Mouse (Mus musculus) adrenal gland (tissue): Measurements from ENCODE around the gene Paics.
"Not testable (repeated sequence)": the region's sequence is repeated elsewhere in the genome, so short reads cannot be mapped to it uniquely, and the experiment has no call there.

ENCODE experiments used
- intact Hi-C: fragments of 180-260 bp; cut with DNase I; formaldehyde crosslinking; loops from one replicate; pipeline ENCODE4 v1.15.1; 2025
- long read RNA-seq, 2 experiments: library from polyadenylated mRNA; unstranded; transcript quantifications; one replicate each; pipeline ENCODE4 v2.0.0; 2020; ENCODE audit warnings: borderline replicate concordance in 1 of 2; ENCODE audit not compliant: insufficient replicate concordance in 1 of 2

Gene Paics
- long read RNA-seq, experiment 1, transcript Paics-201 (9 exons, 2,482 nt), result major isoform, 190 of 232 reads
- long read RNA-seq, experiment 1, transcript Paics-203 (10 exons, 2,345 nt), result minor isoform, 12 of 232 reads
- long read RNA-seq, experiment 1, partial matches to known transcripts, result 11 of 232 reads
- long read RNA-seq, experiment 1, other reads (novel, unspliced or antisense), result 14 of 232 reads
- long read RNA-seq, experiment 2, transcript Paics-201 (9 exons, 2,482 nt), result major isoform, 156 of 194 reads
- long read RNA-seq, experiment 2, transcript Paics-203 (10 exons, 2,345 nt), result minor isoform, 7 of 194 reads
- long read RNA-seq, experiment 2, partial matches to known transcripts, result 12 of 194 reads
- long read RNA-seq, experiment 2, other reads (novel, unspliced or antisense), result 14 of 194 reads

DNA sequence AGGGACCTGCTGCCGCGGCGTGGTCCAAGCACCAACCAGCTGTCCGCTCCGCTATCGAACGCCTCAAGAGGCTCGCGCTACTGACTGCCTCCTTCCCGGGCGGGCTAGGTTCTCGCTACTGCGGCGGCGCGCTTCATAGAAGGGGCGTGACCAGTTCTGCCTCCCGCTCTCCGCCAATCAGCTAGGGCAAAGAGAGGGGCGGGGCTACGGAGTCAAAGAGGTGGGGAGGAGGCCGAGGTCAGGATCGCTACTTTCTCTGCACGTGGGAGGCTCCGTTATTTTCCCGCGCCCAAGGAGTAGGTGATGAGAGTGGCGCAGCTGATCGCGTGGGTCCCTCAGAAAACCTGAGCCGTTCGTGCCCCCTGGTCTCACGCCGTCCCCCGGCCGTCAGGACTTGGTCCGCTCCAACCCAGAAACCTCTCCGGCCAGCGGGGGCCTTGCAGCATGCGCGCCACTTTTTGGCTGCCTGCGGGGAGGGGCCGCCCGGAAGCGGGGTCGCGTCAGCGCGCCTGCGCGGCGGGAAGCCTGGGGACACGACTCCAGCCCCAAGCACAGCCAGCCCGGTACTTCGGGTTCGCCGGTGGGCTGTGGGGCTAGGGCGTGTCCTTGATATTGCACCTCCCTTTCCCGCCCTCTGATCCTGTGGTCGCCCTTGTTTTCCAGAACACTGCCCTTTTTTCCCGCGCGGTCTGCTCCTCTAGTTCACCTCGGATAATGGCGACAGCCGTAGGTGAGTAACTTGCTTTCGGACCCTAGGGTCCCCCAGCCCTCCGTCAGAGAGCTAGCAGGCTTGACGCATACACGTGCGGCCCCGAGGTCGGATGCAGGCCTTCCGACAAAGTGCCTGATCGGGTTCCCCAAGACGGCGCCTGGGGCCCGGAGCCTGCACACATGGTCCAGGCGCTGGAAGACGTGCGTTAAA is at the start of gene Paics, which contains the start of gene Ppat:
TSS of gene Paics (plus strand) at position 202 of the 922 bp plus-strand sequence.
TSS of gene Ppat (minus strand) at position 473 of the 922 bp plus-strand sequence.
- intact Hi-C loops, result loop anchor here (5.0 kb wide), 1 partner anchor 44 kb away; the partner anchor contains the start of gene Aasdh

- intact Hi-C loops, result no loop called here
Measured at GRCm38 (mm10) chr5:76902131-76902530, 49.0 kb upstream of the Paics start.

DNA sequence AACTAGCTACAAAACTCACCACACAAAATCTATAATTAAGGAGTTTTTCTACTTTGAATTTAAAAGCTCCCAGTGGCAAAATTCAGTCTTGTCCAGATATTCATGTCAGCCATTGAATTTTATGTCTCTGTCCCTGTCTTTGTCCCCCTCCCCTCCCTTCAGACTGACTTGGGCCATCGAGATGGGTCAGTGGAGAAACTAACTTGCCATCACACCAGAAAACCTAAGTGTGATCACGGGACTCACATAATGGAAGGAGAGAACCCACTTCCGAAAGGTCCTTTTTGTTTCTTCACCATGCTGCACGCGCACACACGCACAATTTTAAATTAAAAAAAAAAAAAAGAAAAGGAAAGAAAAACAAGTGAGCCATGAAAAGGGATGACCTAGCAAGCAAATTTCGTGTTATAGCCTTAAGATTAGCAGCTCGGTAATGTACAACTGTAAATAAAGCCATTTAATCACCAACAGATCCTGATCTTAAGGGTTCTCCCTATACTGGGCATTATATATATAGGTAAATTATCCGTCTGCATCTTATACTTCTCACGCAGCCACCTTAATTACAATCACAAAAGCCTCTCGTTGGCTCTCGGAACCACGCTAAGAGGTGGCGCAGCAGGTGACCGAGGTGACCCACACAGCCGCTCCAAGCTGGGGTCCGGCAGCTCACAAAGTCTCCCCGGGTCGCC is 46.2 kb upstream of the Paics start:
- intact Hi-C loops, result loop anchor here (5.0 kb wide), 2 partner anchors 47 to 62 kb away; partner anchors contain the start of genes Paics and Ppat

DNA sequence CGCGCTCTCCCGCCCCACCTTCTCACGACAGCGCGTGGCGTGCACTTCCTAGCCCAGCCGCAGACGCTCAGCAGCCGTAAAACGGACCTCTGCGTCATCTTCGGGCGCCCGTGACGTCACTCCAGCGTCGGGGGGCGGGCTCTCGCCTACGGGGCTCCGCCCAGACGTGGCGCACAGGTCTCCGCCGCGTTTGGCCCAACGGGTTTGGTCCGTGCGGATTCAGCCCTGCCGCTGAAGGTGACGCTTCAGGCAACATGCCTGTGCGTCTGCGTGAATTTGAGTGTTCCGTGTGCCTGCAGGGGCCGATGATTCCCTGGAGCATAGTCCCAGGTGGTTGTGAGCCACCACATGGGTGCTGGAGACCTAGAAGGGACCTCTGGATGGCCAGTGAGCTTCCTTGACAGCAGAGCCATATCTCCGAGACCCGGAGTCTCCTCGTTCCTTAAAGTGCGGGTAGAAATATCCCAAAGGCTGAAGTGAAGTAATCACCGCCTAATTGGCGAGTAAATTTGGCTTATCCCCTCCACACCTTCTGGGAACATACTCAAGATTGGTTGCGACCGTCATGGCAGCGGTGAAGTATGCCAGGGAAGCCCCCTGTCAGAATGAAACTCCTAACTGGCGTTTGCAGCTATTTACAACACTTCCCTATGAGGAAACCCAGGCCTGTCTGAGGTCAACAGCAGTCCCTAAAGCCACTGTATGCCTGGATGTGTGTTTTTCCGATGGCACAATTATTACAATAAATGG is 45.5 kb upstream of the Paics start, which contains the start of gene Aasdh:
TSS of gene Aasdh (minus strand) at position 110 of the 750 bp plus-strand sequence.
- intact Hi-C loops, result loop anchor here (5.0 kb wide), 2 partner anchors 47 to 62 kb away; partner anchors contain the start of genes Paics and Ppat

- intact Hi-C loops, result loop anchor here (5.0 kb wide), 2 partner anchors 46 to 61 kb away; partner anchors contain the start of genes Paics and Ppat
Measured at GRCm38 (mm10) chr5:76906155-76906499, 45.0 kb upstream of the Paics start.

DNA sequence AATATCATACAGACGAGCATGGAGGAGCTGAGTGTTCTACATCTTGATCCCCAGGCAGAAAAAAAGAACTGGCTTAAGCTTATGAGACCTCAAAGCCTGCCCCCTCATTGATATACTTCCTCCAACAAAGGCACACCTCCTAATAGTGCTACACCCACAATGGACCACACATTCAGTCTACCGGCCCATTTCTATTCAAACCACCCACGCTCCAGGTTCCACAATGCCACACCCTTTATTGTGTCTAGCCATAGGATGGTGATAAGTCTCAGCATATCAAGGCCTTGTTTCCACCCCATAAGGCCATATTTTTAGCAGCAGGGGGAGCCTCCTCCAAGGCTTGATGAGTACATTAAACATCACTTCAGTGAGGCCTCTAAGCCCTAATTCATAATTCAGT is 40.3 kb upstream of the Paics start:
- intact Hi-C loops, result no loop called here

DNA sequence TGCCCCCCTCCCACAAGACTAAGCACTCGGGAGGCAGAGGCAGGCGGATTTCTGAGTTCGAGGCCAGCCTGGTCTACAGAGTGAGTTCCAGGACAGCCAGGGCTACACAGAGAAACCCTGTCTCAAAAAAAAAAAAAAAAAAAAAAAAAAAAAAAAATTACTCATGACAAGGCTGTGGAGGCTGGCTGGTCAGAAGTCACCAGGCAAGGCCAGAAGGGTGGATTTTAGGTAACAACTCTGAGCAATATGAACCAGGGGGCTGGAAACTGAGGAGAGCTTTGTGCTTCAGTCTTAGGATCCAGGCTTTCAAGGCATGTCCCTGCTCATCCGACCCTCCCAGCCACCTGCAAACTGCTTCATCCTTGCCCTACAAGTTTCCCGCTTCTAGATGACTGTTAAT is 38.6 kb upstream of the Paics start:
- intact Hi-C loops, result not testable (repeated sequence)

- intact Hi-C loops, result no loop called here
Measured at GRCm38 (mm10) chr5:76922833-76923232, 28.3 kb upstream of the Paics start.

DNA sequence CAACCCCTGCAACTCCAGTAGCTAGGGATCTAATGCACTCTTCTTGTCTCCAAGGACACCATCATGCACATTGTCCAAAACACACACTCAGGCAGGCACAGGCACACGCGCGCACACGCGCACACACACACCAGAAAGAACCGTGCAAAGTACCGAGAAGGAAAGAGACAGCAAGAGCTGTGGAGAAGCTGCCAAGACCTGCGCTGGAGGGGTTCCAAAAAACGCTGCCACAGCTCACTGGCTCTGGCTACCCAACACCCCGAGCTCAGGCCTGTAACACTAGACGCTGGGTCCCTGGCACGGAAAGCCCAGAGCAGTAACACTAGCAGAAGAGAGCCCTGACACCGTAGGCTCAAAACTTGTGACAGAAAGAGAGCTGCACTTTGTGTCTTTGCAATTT is 27.7 kb upstream of the Paics start:
- intact Hi-C loops, result no loop called here

GRCm38 (mm10) chr5:76924296-76924695 is 26.8 kb upstream of the Paics start:
- intact Hi-C loops, result no loop called here

DNA sequence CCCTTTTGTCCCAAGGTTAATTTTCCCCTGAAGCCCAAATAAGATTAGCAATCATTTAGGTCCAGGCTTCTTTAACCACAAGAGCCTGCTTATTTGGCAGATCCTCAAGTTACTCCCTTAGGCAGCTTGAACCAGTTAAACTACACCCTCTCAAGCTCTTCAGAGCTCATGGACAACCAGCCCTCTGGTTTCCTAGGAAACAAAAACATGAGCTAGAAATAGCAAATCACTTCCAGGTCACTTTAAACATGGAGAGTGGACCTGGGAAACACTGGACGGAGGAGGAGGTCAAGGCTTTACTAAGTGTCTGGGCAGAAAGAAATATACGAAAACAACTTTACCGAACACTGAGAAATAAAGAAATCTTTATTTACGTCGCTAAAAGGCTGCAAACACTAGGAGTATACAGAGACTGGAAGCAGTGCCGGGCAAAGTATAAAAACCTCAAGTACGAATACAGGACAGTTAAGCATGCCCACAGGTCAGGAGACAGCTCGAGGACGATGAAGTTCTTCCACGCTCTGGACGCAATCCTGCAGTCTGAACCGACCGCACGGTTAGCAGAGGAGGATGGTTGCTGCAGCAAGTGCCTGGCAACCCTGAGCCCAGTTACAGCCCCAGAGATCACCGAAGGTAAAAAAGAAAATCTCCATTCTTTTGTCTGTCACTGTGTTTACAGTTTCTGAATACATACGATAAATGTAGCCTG is 22.8 kb upstream of the Paics start:
- intact Hi-C loops, result no loop called here

DNA sequence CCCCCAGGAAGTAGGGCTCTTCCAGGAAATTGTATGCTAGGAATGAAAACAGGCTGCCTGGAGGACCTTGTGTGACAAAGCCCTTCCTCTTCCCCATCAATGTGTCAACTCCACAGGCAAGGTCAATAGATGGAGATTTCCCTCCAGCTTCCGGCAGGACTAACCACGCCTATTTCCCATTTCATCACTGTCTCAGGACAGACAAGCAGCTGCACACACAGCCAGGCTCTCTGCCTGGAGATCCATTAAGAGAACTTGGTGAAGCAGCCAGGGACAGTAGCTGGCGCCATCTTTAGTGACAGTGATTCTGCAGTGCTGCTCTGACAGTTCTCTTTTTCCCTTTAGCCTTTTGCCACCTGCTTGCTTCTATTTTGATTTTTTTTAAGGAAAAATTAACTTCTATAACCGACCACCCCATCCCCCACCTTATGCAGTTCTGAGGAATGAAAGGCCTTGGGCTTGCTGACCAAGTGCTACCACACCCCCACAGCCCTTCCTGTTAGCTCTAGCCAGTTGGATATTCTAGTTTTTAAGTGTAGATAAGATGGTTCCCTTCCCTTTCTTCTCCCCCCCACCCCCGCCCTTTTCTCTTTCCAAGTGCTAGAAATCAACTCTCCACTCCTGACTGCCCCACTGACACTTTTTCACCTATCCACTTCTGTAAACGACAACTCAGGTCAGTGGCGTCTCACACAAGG is 21.8 kb upstream of the Paics start:
- intact Hi-C loops, result no loop called here

- intact Hi-C loops, result no loop called here
Measured at GRCm38 (mm10) chr5:76939717-76940116, 11.4 kb upstream of the Paics start.

GRCm38 (mm10) chr5:76941975-76942374 is 9.1 kb upstream of the Paics start:
- intact Hi-C loops, result no loop called here

DNA sequence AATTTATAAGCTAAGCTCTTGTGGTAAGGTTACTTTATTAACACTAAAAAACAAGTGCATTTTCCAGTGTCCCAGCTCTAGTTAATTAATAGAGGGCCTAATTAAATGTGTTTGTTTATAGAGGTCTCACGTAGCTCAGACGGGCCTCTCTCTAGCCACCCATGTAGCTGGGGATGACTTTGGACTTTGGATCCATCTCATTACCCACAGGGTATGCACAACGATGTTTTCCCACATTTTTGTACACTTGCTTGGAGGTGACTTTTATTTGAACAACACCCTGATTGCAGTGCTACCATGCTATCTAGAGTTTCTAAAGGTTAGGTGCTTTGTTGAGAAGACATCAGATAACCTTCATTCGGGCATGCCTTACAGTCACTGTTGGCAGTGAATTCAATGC is 8.6 kb upstream of the Paics start:
- intact Hi-C loops, result no loop called here

DNA sequence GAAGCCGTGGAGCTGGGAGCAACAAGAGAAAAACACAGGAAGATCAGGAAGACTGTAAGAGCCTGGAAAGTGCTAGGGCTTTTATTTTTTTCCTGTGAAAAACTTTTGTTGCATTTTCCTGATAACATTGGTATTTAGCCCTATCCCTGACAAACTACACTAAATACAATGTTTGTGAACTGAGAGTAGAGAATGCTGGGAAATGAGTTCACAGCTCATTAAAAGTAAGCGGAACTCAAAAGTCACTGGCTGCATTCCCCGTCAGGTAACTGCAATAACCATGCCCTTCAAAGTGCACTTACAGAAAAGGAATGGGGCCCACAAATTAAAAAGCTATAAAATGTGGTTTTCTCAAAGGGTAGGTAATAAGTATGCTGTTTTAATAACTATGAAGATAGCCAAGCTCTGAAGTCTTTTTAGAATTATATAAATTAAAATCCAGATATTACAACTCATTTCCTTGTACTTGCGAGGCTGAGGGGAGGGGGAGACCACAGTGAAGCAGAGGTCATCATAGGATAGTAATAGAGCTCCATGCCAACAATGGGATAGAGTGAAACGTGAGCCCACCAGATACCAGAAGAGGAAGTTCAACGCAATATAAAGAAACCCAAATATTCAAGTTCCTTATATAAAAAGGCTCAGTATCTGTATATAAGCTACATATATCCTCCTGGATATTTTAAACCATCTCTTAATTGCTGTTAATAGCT is 6.0 kb upstream of the Paics start:
- intact Hi-C loops, result no loop called here

DNA sequence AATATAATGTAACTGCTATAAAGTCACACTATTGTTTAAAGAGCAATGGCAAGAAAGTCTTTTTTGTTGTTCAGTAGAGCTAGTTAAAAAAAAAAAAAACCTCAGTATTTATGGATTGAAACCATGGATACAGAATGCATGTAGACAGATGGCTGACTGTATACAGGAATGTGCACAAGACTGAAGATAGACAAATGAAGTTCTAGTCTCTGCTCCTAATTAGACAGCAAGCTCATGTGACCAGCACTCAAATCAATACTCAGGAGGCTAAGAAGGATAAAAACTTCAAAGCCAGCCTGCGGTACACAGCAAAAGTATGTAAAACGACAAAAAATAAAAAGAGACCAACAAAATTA is 5.5 kb upstream of the Paics start:
- intact Hi-C loops, result no loop called here

GRCm38 (mm10) chr5:76947142-76947541 is 4.0 kb upstream of the Paics start:
- intact Hi-C loops, result no loop called here

- intact Hi-C loops, result no loop called here
Measured at GRCm38 (mm10) chr5:76947758-76948157, 3.3 kb upstream of the Paics start.
